Mouse (Mus musculus) embryonic fibroblast, embryonic 13.5 days (primary cell): ENCODE data around the gene Farp2.

Experiments used
- CTCF ChIP-seq: IDR thresholded peaks from 2 replicates; pipeline ENCODE4 v1.5.1; 2011; ENCODE audit warnings: mild to moderate bottlenecking, control low read depth, low read length, moderate library complexity, borderline replicate concordance; ENCODE audit not compliant: insufficient read depth
- POLR2A ChIP-seq: IDR thresholded peaks from 2 replicates; pipeline ENCODE4 v1.6.1; 2011; ENCODE audit warnings: low read depth, mild to moderate bottlenecking, control low read depth, low read length, moderate library complexity

DNA sequence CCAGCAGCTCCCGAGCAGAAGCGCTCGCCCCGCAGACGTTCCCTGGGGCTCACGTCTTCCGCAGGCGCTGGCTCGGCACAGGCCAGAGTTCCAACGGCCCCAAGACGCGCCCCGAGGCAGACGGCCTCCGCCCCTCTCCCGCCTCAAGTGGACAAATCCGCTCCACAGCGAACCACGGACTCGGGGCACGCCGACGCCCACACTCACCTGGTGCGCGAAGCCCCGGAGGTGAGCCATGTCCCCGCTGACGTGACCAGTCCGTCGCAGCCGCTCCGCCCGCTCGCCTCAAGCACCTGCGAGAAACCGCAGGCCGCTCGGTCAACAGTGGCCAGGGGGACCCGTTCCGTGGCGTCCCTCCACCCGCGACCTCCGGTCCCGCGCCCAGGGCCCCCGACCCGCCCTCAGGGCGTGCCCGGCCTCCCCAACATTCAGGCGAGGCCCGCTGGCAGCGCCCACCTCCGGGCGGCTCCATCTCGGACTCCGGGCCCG, 123.3 kb downstream of the Farp2 start:
- no peak for TF ChIP-seq CTCF
- TF ChIP-seq POLR2A = no peak
